Mouse (Mus musculus): Measurements from ENCODE around the gene Islr2.

DNA sequence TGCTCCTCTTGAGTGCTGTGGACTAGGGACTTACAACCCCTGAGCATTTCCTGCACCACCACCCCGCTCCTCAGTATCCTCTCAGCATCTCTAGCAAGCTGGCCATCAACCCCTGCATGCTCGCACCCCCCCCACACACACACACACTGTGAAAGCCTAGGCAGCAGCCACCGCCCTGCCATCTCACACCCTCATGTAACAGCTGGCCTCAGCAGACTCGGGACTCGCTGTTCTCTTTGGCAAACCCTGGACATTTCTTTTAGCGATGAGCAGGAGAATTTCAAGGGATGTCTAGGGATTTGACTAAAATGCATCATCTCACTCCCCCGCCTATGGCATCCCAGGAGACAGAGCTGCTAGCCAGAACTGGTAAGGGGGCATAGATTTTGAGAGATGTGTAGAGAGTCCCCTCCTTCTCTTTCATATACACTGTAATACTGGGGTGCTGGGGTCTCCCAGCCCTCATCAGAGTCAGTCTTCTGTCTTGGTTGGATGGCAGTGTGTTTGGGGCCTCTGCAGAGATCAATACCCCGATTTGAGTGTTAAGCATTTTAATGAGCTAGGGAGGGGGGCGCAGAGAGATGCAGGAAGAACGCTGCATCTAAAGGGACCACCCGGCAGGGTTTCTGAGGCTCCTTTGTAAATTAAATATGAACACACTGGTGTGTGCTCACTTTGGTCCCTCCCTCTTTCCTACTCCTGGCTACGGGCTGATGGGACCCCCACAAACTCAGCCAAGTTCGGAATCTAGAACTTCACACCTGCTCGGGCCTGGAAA is 1.3 kb downstream of the Islr2 start:
- TF ChIP-seq CTCF (IDR thresholded peaks at IDR 0.05; ENCODE audit: low read depth, low read length) = no peak
- TF ChIP-seq GATA1 (IDR thresholded peaks at IDR 0.05; ENCODE audit: borderline replicate concordance, low read length) = no peak
- no peak for TF ChIP-seq TAL1 (conservative IDR thresholded peaks at IDR 0.05; ENCODE audit: low read depth, low read length)
- TF ChIP-seq POLR2AphosphoS5 (IDR thresholded peaks at IDR 0.05; ENCODE audit: insufficient replicate concordance, low read depth, low read length) = no peak
- TF ChIP-seq GATA2 (IDR thresholded peaks at IDR 0.05; ENCODE audit: borderline replicate concordance, low read depth, low read length) = no peak

All from G1E (cell line).